8 mouse cellular contexts compared by ENCODE assay signal in genomic region chr15:102178279-102178678, GRCm38 (mm10). TPM values are rescaled to one million over a fixed set of nuclear protein-coding genes. Genes with fewer than 3 reads are reported as not detected.
DNase-seq lines count a peak whose midpoint lies in the region; ATAC-seq and TF ChIP-seq lines count a peak whose summit lies in the region.
"Had no signal": no experiment of that assay in that cellular context is flagged by ENCODE, and none has a peak within 500 bp of the region (broad histone marks: within the 10 kb centered on the region; RNA-seq: fewer than 3 reads in every experiment).

No protein-coding gene starts in this region.

- no peak for TF ChIP-seq POLR2A in spleen, adult 2 months (IDR thresholded peaks at IDR 0.05; ENCODE audit: low read depth, low read length)

- peak; percentile 71; the same call in 1 of the 2 replicates for TF ChIP-seq CTCF in spleen, adult 2 months (IDR thresholded peaks at IDR 0.05; ENCODE audit: extremely low read depth, insufficient read depth, insufficient read length, insufficient replicate concordance)

- intact Hi-C loops in heart, postnatal 36 days (cut with DNase I) = loop anchor here (1.0 to 2.0 kb wide), 3 partner anchors 46 to 139 kb away; partner anchors contain the start of gene Mfsd5

- H3K4me3 ChIP-seq in spleen, adult 2 months (ENCODE audit: extremely low read depth, insufficient read depth, insufficient read length) = no peak overlapping the region
- H3K4me3 ChIP-seq: liver, embryonic 15.5 days had no signal

- peak; percentile 95 for ATAC-seq in megakaryocyte, adult 5-6 weeks (ENCODE audit: poor library complexity, severe bottlenecking)

- no peaks in the 10 kb centered on the region for H3K27me3 ChIP-seq in spleen, adult 2 months (ENCODE audit: control insufficient read depth, insufficient read depth, low read length)
- H3K27me3 ChIP-seq: liver, embryonic 15.5 days had no signal

- H3K36me3 ChIP-seq in spleen, adult 2 months (ENCODE audit: control insufficient read depth, insufficient read depth, low read length) = no peaks in the 10 kb centered on the region
- H3K36me3 ChIP-seq: liver, embryonic 15.5 days had no signal

- no peaks in the 10 kb centered on the region for H3K4me1 ChIP-seq in spleen, adult 2 months (ENCODE audit: control insufficient read depth, insufficient read depth, insufficient read length)

- no peak overlapping the region for H3K27ac ChIP-seq in spleen, adult 2 months (ENCODE audit: insufficient read depth, low read length)
- H3K27ac ChIP-seq: liver, embryonic 15.5 days had no signal

- WGBS in spleen, adult 2 months = 22% methylated on average over 6 of the region's 6 CpGs

- peak; percentile 86 for DNase-seq in ES-CJ7 (ENCODE audit: low read depth, low spot score)
- peak; percentile 77 to 94 for DNase-seq in adrenal gland, adult (ENCODE audit: inconsistent age in 2 of 2, low spot score in 1 of 2)
- peak; percentile 73 for DNase-seq in embryo, embryonic 10 days (ENCODE audit: low spot score)
- DNase-seq in heart, postnatal 36 days = peak; percentile 84 to 91
- DNase-seq in layer of hippocampus, postnatal 25 days (ENCODE audit: extremely low spot score in 1 of 2, low spot score in 1 of 2) = peak; percentile 77 to 95
- peak; percentile 53 to 85 for DNase-seq in spleen, adult 2 months (ENCODE audit: low read depth in 1 of 2, low spot score in 2 of 2)

RNA-seq across cellular contexts. Expression of gene Zfp740, which starts 24.8 kb away (rescaled TPM):
- total RNA-seq in heart, postnatal 36 days (2021) = 10 to 100 TPM; 32.2 to 35.9 TPM
- total RNA-seq in layer of hippocampus, postnatal 25 days (2021) = 10 to 100 TPM; 66.6 to 70.2 TPM
- total RNA-seq in megakaryocyte, adult 5-6 weeks (2015) = 27.7 and 38.0 TPM in 2 replicates
- total RNA-seq in megakaryocyte, adult 5-6 weeks (2017) = 39.9 and 48.4 TPM in 2 replicates
- 26.8 and 30.2 TPM in 2 replicates for polyA plus RNA-seq in spleen, adult 2 months (2012; rRNA removed)

RNA-seq across cellular contexts. Expression of gene Csad, which starts 26.2 kb away (rescaled TPM):
- total RNA-seq in heart, postnatal 36 days (2021) = 10 to 100 TPM; 15.8 to 16.2 TPM
- total RNA-seq in layer of hippocampus, postnatal 25 days (2021) = 10 to 100 TPM; 32.5 to 38.4 TPM
- 5.6 and 9.3 TPM in 2 replicates for total RNA-seq in megakaryocyte, adult 5-6 weeks (2015)
- total RNA-seq in megakaryocyte, adult 5-6 weeks (2017) = 8.6 and 15.4 TPM in 2 replicates
- polyA plus RNA-seq in spleen, adult 2 months (2012; rRNA removed) = 33.2 and 40.9 TPM in 2 replicates

RNA-seq across cellular contexts. Expression of gene Soat2, which starts 28.0 kb away (rescaled TPM):
- not detected for total RNA-seq in heart, postnatal 36 days (2021)
- not detected for total RNA-seq in layer of hippocampus, postnatal 25 days (2021)
- total RNA-seq in megakaryocyte, adult 5-6 weeks (2015) = 0.78 and 0.82 TPM in 2 replicates
- 0.89 and 1.1 TPM in 2 replicates for total RNA-seq in megakaryocyte, adult 5-6 weeks (2017)
- 3.2 and 5.4 TPM in 2 replicates for polyA plus RNA-seq in spleen, adult 2 months (2012; rRNA removed)

RNA-seq across cellular contexts. Expression of gene Igfbp6, which starts 34.1 kb away (rescaled TPM):
- 10 to 100 TPM; 31.4 to 40.9 TPM for total RNA-seq in heart, postnatal 36 days (2021)
- 10 to 100 TPM in 1 of 2 experiments, 1 to 10 TPM in 1; 8.0 to 11.1 TPM for total RNA-seq in layer of hippocampus, postnatal 25 days (2021)
- total RNA-seq in megakaryocyte, adult 5-6 weeks (2015) = 1.3 TPM in 1 of 2 replicates, not detected in the other
- total RNA-seq in megakaryocyte, adult 5-6 weeks (2017) = not detected in 2 replicates
- 10.9 and 21.0 TPM in 2 replicates for polyA plus RNA-seq in spleen, adult 2 months (2012; rRNA removed)

RNA-seq across cellular contexts. Expression of gene Spryd3, which starts 42.2 kb away (rescaled TPM):
- total RNA-seq in heart, postnatal 36 days (2021) = 10 to 100 TPM; 14.8 to 14.9 TPM
- total RNA-seq in layer of hippocampus, postnatal 25 days (2021) = 100 to 1,000 TPM; 149 to 154 TPM
- total RNA-seq in megakaryocyte, adult 5-6 weeks (2015) = 6.1 and 7.5 TPM in 2 replicates
- 20.6 and 22.6 TPM in 2 replicates for total RNA-seq in megakaryocyte, adult 5-6 weeks (2017)
- 26.0 and 28.8 TPM in 2 replicates for polyA plus RNA-seq in spleen, adult 2 months (2012; rRNA removed)
